Mouse (Mus musculus) small intestine, adult 2 months (tissue): Measurements from ENCODE around the gene Stab1. TPM values are rescaled to one million over a fixed set of nuclear protein-coding genes. Genes with fewer than 3 reads are reported as not detected.

Experiments used
- H3K27ac ChIP-seq: fragments of 200-500 bp; 2 replicates; pipeline ENCODE4 v1.5.1; 2012; ENCODE audit warnings: low read depth, low read length, control low read depth, inconsistent platforms; ENCODE audit not compliant: insufficient read depth
- H3K27me3 ChIP-seq: fragments of 200-500 bp; 2 replicates; pipeline ENCODE4 v1.6.1; 2012; ENCODE audit warnings: mild to moderate bottlenecking, moderate library complexity, low read length, inconsistent platforms; ENCODE audit not compliant: control insufficient read depth, insufficient read depth
- H3K36me3 ChIP-seq: fragments of 200-500 bp; 2 replicates; pipeline ENCODE4 v1.6.1; 2012; ENCODE audit warnings: mild to moderate bottlenecking, low read length, control low read depth, inconsistent platforms; ENCODE audit not compliant: control insufficient read depth, insufficient read depth
- H3K4me1 ChIP-seq: fragments of 200-500 bp; 2 replicates; pipeline ENCODE4 v1.6.1; 2012; ENCODE audit warnings: low read length, inconsistent platforms, mixed read lengths; ENCODE audit not compliant: control insufficient read depth, insufficient read depth, insufficient read length
- H3K4me3 ChIP-seq: fragments of 200-500 bp; 2 replicates; pipeline ENCODE4 v1.5.1; 2012; ENCODE audit warnings: low read depth, mild to moderate bottlenecking, control low read depth, inconsistent platforms, low read length, moderate library complexity
- CTCF ChIP-seq: fragments of 200-500 bp; IDR thresholded peaks from 2 replicates; pipeline ENCODE4 v1.5.1; 2012; ENCODE audit warnings: low read depth, mild to moderate bottlenecking, control low read depth, inconsistent platforms, low read length, moderate library complexity, mixed read lengths; ENCODE audit not compliant: insufficient replicate concordance, insufficient read length; ENCODE audit errors: extremely low read depth
- POLR2A ChIP-seq: fragments of 200-500 bp; IDR thresholded peaks from 2 replicates; pipeline ENCODE4 v1.6.1; 2012; ENCODE audit warnings: low read depth, mild to moderate bottlenecking, control low read depth, inconsistent platforms, low read length, moderate library complexity
- WGBS: fragments of 180-500 bp; shearing (Covaris S2); methylation state at CpG from one replicate; pipeline ENCODE4 v1.1.7; 2018; 5-methylcytosine and 5-hydroxymethylcytosine counted together
- polyA plus RNA-seq: library from polyadenylated mRNA; depleted of rRNA; stranded (reverse); fragments of >200 nt; gene quantifications from 2 replicates; pipeline ENCODE4 v1.2.3, GENCODE M21; 2012

Gene Stab1
- polyA plus RNA-seq, 1 experiment, result 65.4 TPM

GRCm38 (mm10) chr14:31136411-31137280, 31.8 kb downstream of the Stab1 start:
- H3K27me3 ChIP-seq, result peaks cover 3% of the 10 kb centered on the region
- no peak overlapping the region for H3K4me3 ChIP-seq
- WGBS, result 91% methylated on average over 26 of the region's 26 CpGs
- no peaks in the 10 kb centered on the region; the same call in none of the 2 replicates for H3K36me3 ChIP-seq
- H3K4me1 ChIP-seq, result no peaks in the 10 kb centered on the region; the same call in 1 of the 2 replicates
- no peak overlapping the region for H3K27ac ChIP-seq
- TF ChIP-seq CTCF, result no peak
- no peak for TF ChIP-seq POLR2A

GRCm38 (mm10) chr14:31135495-31136410, 32.7 kb downstream of the Stab1 start:
- 93% methylated on average over 34 of the region's 34 CpGs for WGBS
- Histone ChIP-seq H3K36me3 (no peaks in the 10 kb centered on the region; the same call in none of the 2 replicates), H3K27ac (no peak overlapping the region), H3K27me3 (peaks cover 3% of the 10 kb centered on the region), H3K4me3 (no peak overlapping the region), H3K4me1 (peaks cover 3% of the 10 kb centered on the region)
- TF ChIP-seq CTCF (no peak), POLR2A (no peak)

- Histone ChIP-seq H3K4me1 (peaks cover 8% of the 10 kb centered on the region), H3K27ac (no peak overlapping the region), H3K36me3 (no peaks in the 10 kb centered on the region), H3K27me3 (peaks cover 3% of the 10 kb centered on the region), H3K4me3 (no peak overlapping the region)
- TF ChIP-seq CTCF (no peak), POLR2A (no peak)
- WGBS, result 86% methylated on average over 25 of the region's 25 CpGs
Measured at GRCm38 (mm10) chr14:31134015-31135000, 34.1 kb downstream of the Stab1 start.

- no peak overlapping the region for H3K27ac ChIP-seq
- H3K36me3 ChIP-seq, result no peaks in the 10 kb centered on the region
- 46% methylated on average over 11 of the region's 11 CpGs for WGBS
- no peak for TF ChIP-seq CTCF
- no peak for TF ChIP-seq POLR2A
- no peak overlapping the region for H3K4me3 ChIP-seq
- peaks cover 8% of the 10 kb centered on the region for H3K4me1 ChIP-seq
- H3K27me3 ChIP-seq, result peaks cover 3% of the 10 kb centered on the region
Measured at GRCm38 (mm10) chr14:31133023-31133665, 35.3 kb downstream of the Stab1 start.

- H3K4me3 ChIP-seq, result no peak overlapping the region
- WGBS, result 86% methylated on average over 7 of the region's 7 CpGs
Measured at GRCm38 (mm10) chr14:31132491-31132975, 35.9 kb downstream of the Stab1 start.

GRCm38 (mm10) chr14:31132031-31132430, 36.4 kb downstream of the Stab1 start:
- Histone ChIP-seq H3K4me3 (no peak overlapping the region), H3K27ac (no peak overlapping the region)

More at GRCm38 (mm10) chr14:31132491-31132975, 35.9 kb downstream of the Stab1 start:
- H3K27me3 ChIP-seq, result peaks cover 3% of the 10 kb centered on the region
- peaks cover 8% of the 10 kb centered on the region for H3K4me1 ChIP-seq
- no peaks in the 10 kb centered on the region for H3K36me3 ChIP-seq
- H3K27ac ChIP-seq, result no peak overlapping the region
- TF ChIP-seq POLR2A (no peak), CTCF (no peak)

More at GRCm38 (mm10) chr14:31132031-31132430, 36.4 kb downstream of the Stab1 start:
- TF ChIP-seq POLR2A, result no peak
- no peak for TF ChIP-seq CTCF
- H3K36me3 ChIP-seq, result no peaks in the 10 kb centered on the region
- H3K4me1 ChIP-seq, result peaks cover 8% of the 10 kb centered on the region
- peaks cover 3% of the 10 kb centered on the region for H3K27me3 ChIP-seq
- WGBS, result 41% methylated on average over 6 of the region's 6 CpGs
